Mouse (Mus musculus) testis, adult 2 months (tissue): Measurements from ENCODE around the gene Wdr1. TPM values are rescaled to one million over a fixed set of nuclear protein-coding genes. Genes with fewer than 3 reads are reported as not detected.
"Not testable (repeated sequence)": the region's sequence is repeated elsewhere in the genome, so short reads cannot be mapped to it uniquely, and the experiment has no call there.

ENCODE experiments used
- H3K27ac ChIP-seq: fragments of 200-500 bp; 2 replicates; pipeline ENCODE4 v1.5.1; 2012; ENCODE audit warnings: low read depth, low read length; ENCODE audit not compliant: control insufficient read depth, insufficient read depth
- H3K27me3 ChIP-seq: fragments of 200-500 bp; 2 replicates; pipeline ENCODE4 v1.6.1; 2012; ENCODE audit warnings: mild to moderate bottlenecking, low read length, moderate library complexity; ENCODE audit not compliant: control insufficient read depth, insufficient read depth
- H3K36me3 ChIP-seq: fragments of 200-500 bp; 2 replicates; pipeline ENCODE4 v1.6.1; 2012; ENCODE audit warnings: mild to moderate bottlenecking, low read length; ENCODE audit not compliant: control insufficient read depth, insufficient read depth
- H3K4me1 ChIP-seq: fragments of 200-500 bp; 2 replicates; pipeline ENCODE4 v1.6.1; 2012; ENCODE audit warnings: low read length; ENCODE audit not compliant: control insufficient read depth, insufficient read depth
- H3K4me3 ChIP-seq: fragments of 200-500 bp; 2 replicates; pipeline ENCODE4 v1.5.1; 2012; ENCODE audit warnings: low read depth, mild to moderate bottlenecking, low read length, moderate library complexity, mixed read lengths; ENCODE audit not compliant: control insufficient read depth
- CTCF ChIP-seq: fragments of 200-500 bp; IDR thresholded peaks from 2 replicates; pipeline ENCODE4 v1.5.1; 2012; ENCODE audit warnings: low read depth, mild to moderate bottlenecking, inconsistent platforms, low read length, moderate library complexity; ENCODE audit not compliant: control insufficient read depth, insufficient read depth, insufficient replicate concordance
- POLR2A ChIP-seq: fragments of 200-500 bp; IDR thresholded peaks from 2 replicates; pipeline ENCODE4 v1.6.1; 2012; ENCODE audit warnings: low read depth, mild to moderate bottlenecking, inconsistent platforms, low read length, moderate library complexity; ENCODE audit not compliant: control insufficient read depth
- polyA plus RNA-seq: library from polyadenylated mRNA; depleted of rRNA; stranded (reverse); fragments of >200 nt; gene quantifications from 2 replicates; pipeline ENCODE4 v1.2.3, GENCODE M21; 2012; rRNA removed

Gene Wdr1
- polyA plus RNA-seq, 1 experiment = 113 TPM

- no peak overlapping the region for H3K4me3 ChIP-seq
- no peak for TF ChIP-seq CTCF
- no peak for TF ChIP-seq POLR2A
- no peak overlapping the region for H3K27ac ChIP-seq
- peaks cover 3% of the 10 kb centered on the region for H3K4me1 ChIP-seq
- H3K36me3 ChIP-seq = no peaks in the 10 kb centered on the region
- H3K27me3 ChIP-seq = no peaks in the 10 kb centered on the region
Observed at GRCm38 (mm10) chr5:38480822-38481707, 82.0 kb downstream of the Wdr1 start.

GRCm38 (mm10) chr5:38479908-38480725 lies 82.9 kb downstream of the Wdr1 start:
- Histone ChIP-seq H3K4me1 (peaks cover 3% of the 10 kb centered on the region), H3K36me3 (no peaks in the 10 kb centered on the region), H3K27ac (no peak overlapping the region), H3K27me3 (no peaks in the 10 kb centered on the region), H3K4me3 (peak overlapping the region; percentile 48)
- no peak for TF ChIP-seq POLR2A
- TF ChIP-seq CTCF = no peak

- H3K36me3 ChIP-seq, H3K4me1 ChIP-seq, H3K27me3 ChIP-seq, H3K27ac ChIP-seq, H3K4me3 ChIP-seq: not testable (repeated sequence)
Observed at GRCm38 (mm10) chr5:38479545-38479907, 83.5 kb downstream of the Wdr1 start.

GRCm38 (mm10) chr5:38479027-38479426 lies 84.0 kb downstream of the Wdr1 start:
- no peaks in the 10 kb centered on the region for H3K36me3 ChIP-seq
- H3K27ac ChIP-seq = no peak overlapping the region
- H3K27me3 ChIP-seq = no peaks in the 10 kb centered on the region
- no peak overlapping the region for H3K4me3 ChIP-seq
- peaks cover 3% of the 10 kb centered on the region for H3K4me1 ChIP-seq
- no peak for TF ChIP-seq POLR2A
- no peak for TF ChIP-seq CTCF

GRCm38 (mm10) chr5:38477731-38478445 lies 85.1 kb downstream of the Wdr1 start:
- no peak overlapping the region for H3K4me3 ChIP-seq
- no peak overlapping the region for H3K27ac ChIP-seq
- no peaks in the 10 kb centered on the region for H3K36me3 ChIP-seq
- no peak for TF ChIP-seq CTCF
- TF ChIP-seq POLR2A = no peak
- H3K27me3 ChIP-seq = no peaks in the 10 kb centered on the region
- H3K4me1 ChIP-seq = peaks cover 3% of the 10 kb centered on the region

- peaks cover 3% of the 10 kb centered on the region for H3K4me1 ChIP-seq
- peak; percentile 88 for TF ChIP-seq CTCF
- TF ChIP-seq POLR2A = no peak
- no peak overlapping the region for H3K27ac ChIP-seq
- no peaks in the 10 kb centered on the region for H3K27me3 ChIP-seq
- H3K36me3 ChIP-seq = no peaks in the 10 kb centered on the region
- peak overlapping the region; percentile 22; the same call in 1 of the 2 replicates for H3K4me3 ChIP-seq
Observed at GRCm38 (mm10) chr5:38476861-38477565, 86.0 kb downstream of the Wdr1 start.

Other genes with a start within 250 kb of the Wdr1 start
- gene Drd5, start 243.9 kb downstream of the Wdr1 start, polyA plus RNA-seq = 0.04 TPM in 1 of 2 replicates, not detected in the other
- gene Slc2a9, start 60.1 kb downstream of the Wdr1 start, polyA plus RNA-seq = 0.19 and 0.43 TPM in 2 replicates
- 1.2 and 1.3 TPM in 2 replicates for gene Zfp518b, start 121.6 kb upstream of the Wdr1 start, polyA plus RNA-seq